Mouse (Mus musculus): ENCODE results near the gene 1700028K03Rik.

Gene 1700028K03Rik

DNA sequence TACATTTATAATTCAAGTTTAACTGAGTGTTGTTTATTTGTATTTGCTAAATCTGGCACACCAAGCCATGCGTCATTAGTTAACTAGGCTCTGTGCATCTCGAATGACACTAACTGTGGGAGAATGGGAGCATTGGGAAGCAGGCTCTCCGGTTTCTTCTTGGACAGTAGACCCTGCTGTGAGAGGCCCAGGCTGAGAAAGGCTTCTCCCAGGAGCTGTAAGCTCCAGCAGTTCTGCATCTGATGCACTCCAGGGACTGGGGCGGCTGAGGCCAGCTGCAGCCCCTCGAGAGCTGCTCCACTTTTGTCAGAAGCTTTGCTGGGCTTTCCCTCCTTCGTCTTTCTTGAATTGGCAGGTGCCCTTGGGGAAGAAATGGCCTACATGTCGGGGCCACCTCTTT is 7.2 kb downstream of the 1700028K03Rik start:
- DNase-seq (ENCODE audit: low spot score in 2 of 2): no peak

DNA sequence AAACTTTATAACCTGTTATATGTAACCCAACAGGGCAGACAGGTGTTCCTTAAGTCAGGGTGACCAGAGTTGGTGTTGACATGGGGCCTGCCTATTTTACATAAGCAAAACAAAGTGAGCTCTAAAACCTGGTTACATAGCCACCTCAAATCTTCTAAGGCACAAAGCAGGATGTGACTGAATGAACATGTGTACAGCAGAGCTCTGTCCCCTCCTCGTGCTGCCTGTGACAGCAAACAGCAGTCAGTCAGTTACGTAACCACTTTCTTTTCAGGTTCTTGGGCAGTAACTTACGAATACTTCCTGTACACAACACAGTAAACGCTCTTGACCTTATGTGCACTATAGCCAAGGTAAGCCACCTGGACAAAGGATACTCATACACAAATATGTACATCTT is 11.4 kb downstream of the 1700028K03Rik start:
- DNase-seq (ENCODE audit: low spot score in 2 of 2): no peak

DNA sequence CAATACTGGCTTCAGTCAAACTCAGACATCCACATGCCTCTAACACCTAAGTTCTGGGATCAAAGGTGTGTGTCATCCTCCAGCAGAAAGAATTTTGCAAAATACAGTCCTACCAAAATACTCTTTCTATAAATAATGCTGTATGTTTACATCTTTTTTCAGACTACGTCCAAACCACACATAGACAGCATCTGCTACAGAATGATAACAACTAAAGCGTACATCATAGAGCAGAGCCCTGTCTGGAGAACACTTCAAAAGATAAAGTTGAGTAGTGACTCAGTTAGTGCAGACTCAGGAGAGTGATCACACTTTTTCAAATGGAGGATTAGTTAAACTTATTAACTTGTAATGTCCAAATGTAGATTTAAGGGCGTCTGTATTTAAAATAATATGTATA is 13.4 kb downstream of the 1700028K03Rik start:
- DNase-seq (ENCODE audit: low spot score in 2 of 2): no peak

DNA sequence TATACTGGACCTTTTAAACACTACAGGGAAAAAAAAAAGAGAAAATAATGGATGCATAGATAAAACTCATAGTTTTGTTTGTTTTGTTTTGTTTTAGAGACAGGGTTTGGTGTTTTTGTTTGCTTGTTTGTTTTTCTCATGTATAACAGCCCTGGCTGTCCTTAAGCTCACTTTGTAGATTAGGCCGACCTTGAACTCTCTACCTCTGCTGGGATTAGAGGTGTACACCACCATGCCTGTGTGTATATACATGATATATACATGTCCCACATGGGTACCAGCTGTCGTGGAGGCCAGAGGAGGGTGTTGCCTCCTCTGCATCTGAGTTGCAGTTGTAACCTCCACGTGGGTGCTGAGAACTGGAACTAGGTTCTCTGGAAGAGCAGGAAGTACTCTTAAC is 13.9 kb downstream of the 1700028K03Rik start:
- DNase-seq (ENCODE audit: low spot score in 2 of 2): no peak

DNA sequence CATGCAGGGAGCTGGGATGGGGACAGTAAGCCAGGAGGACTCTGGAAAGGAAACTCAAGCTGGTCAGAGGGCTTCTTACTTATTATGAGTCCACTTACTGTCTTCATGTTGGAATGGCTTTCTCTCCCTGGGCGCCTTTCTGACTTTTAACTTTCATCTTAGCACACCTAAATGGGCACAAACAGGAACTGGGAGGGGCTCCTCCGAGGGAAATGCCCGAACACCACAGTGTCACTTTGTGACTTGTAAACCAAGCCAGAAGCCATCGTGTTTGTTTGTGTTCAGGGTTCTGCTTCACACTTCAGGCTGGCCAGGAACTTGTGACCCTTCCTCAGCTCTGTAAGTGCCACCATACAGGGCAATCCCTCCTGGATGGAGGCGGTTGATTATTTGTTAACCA is 19.8 kb downstream of the 1700028K03Rik start:
- no peak for DNase-seq (ENCODE audit: low spot score in 2 of 2)

DNA sequence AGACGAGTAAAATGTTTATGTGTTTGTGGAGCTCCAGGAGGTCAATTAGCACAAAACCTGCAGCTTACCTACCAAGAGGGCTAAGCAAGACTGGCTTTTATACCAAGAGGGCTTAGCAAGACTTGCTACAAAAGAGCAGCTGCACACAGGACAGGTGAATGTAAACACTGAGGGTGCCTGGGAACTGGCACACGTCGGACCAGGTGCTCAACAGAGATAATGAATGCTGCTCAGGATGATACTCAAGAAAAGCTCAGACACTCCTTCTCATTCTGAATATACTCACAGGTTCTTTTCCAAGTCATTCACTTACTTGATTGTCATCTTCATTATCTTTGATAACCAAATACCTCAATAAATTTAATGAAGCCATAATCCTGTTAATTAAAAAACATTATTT is 22.5 kb downstream of the 1700028K03Rik start:
- DNase-seq (ENCODE audit: low spot score in 2 of 2): no peak

DNA sequence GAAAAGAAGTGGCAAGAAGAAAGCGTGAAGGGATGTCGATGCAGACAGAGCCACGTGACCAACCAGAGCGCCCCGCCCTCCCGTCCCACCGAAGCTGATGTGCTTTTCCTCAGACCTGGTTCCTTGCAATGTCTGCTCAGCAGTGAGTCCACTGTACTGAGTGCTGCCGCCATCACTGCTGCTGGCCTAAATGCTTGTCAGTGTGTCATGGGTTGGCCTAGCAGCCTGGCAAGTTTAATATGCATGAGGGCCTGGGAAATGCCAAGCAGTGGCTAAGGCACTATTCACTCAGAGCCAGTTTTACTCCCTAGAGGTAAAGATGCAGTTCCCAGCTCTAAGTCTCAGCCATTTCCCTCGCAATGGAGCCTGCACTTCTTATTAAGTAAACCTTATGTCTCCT is 34.6 kb downstream of the 1700028K03Rik start:
- peak; percentile 54 to 57 for DNase-seq (ENCODE audit: low spot score in 2 of 2)

DNA sequence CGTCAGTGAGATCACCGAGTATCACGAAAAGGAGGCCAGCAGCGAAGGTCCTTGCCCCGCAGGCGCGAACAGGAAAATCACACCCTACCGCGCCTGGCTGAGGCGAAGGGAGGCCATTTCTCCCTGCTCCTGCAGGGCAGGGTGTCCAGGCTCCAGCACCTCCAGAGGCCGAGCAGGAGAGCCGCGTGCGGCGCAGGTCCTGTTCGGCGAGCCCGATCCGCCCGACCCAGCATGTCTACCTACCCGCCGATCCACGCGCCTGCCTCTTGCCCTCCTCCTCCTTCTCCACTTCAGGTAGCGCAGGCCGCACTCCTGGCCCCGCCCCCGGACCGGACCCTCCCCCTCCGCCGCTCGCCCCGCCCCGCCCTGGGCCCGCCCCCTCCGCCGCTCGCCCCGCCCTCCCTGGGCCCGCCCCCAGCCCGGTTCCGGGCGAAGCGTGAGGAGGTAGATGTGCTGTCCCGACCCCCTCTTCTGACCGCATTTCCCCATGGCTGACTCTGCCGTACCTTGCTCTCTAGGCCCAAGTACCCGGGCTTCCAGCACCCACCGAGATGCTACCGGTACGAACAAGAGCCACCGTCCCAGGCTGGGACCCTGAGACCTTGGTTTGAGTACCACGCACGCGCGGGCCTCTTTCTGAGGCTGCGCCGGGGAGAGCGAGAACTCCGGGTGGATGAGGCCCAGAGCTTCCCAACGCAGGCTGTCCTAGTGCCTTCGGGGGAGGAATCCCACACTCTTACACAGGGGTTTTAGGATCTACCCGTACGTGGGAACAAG is 63.0 kb downstream of the 1700028K03Rik start, which contains the start of the genes Rpap2 and Glmn:
Gene Rpap2 (plus strand): TSS at position 73 of the 777 bp plus-strand sequence.
Gene Glmn (minus strand): TSS at position 588 of the 777 bp plus-strand sequence.
- DNase-seq (ENCODE audit: low spot score in 2 of 2): peak; percentile 86 to 90

DNA sequence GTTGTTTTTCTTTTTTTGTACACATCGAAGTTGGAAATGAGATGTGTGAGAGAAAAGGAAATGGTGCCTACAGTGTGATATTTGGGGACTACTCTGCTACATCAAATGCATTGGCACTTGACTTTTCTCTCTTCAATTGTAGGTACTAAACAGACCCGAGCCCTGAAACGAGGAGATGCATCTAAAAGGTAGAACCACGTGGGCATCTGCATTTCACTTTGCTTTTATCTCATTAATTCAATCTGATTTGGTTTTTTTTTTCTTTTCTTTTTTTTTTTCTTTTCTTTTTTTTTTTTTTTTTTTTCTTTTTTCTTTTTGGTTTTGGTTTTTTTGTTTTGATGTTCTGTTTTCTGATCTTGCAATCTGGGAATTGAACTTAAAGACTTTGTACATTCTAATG is 63.9 kb downstream of the 1700028K03Rik start:
- DNase-seq (ENCODE audit: low spot score in 2 of 2): peak in 1 of 2 experiments; percentile 18
